Mouse (Mus musculus): ENCODE measurements around the gene Acad11.

Acad11 gene

GRCm38 (mm10) chr9:104063244-104063961 is at the start of gene Acad11:
TSS of gene Acad11 (plus strand) at chr9:104063377.
- peak; percentile 91 for DNase-seq (ENCODE audit: low read depth, low spot score)

- no peak for DNase-seq (ENCODE audit: low read depth, low spot score)
Observed at GRCm38 (mm10) chr9:104014526-104014925, 48.7 kb upstream of the Acad11 start.

GRCm38 (mm10) chr9:104021026-104021425 is 42.2 kb upstream of the Acad11 start:
- DNase-seq (ENCODE audit: low read depth, low spot score) = no peak

- DNase-seq (ENCODE audit: low read depth, low spot score) = no peak
Observed at GRCm38 (mm10) chr9:104027186-104027585, 36.0 kb upstream of the Acad11 start.

GRCm38 (mm10) chr9:104029861-104030260 is 33.3 kb upstream of the Acad11 start:
- no peak for DNase-seq (ENCODE audit: low read depth, low spot score)

GRCm38 (mm10) chr9:104034231-104034630 is 28.9 kb upstream of the Acad11 start:
- DNase-seq (ENCODE audit: low read depth, low spot score) = no peak

- DNase-seq (ENCODE audit: low read depth, low spot score) = no peak
Observed at GRCm38 (mm10) chr9:104034718-104035117, 28.5 kb upstream of the Acad11 start.

- peak; percentile 94 for DNase-seq (ENCODE audit: low read depth, low spot score)
Observed at GRCm38 (mm10) chr9:104035261-104036015, 27.7 kb upstream of the Acad11 start.

GRCm38 (mm10) chr9:104038266-104038665 is 24.9 kb upstream of the Acad11 start:
- peak; percentile 25 for DNase-seq (ENCODE audit: low read depth, low spot score)

- peak; percentile 55 for DNase-seq (ENCODE audit: low read depth, low spot score)
Observed at GRCm38 (mm10) chr9:104039031-104039695, 24.0 kb upstream of the Acad11 start.

- no peak for DNase-seq (ENCODE audit: low read depth, low spot score)
Observed at GRCm38 (mm10) chr9:104039742-104040141, 23.4 kb upstream of the Acad11 start.

GRCm38 (mm10) chr9:104040362-104040761 is 22.8 kb upstream of the Acad11 start, which contains the start of gene Gm28305:
TSS of gene Gm28305 (plus strand) at chr9:104040662.
- DNase-seq (ENCODE audit: low read depth, low spot score) = no peak

GRCm38 (mm10) chr9:104043676-104044075 is 19.5 kb upstream of the Acad11 start:
- no peak for DNase-seq (ENCODE audit: low read depth, low spot score)

- DNase-seq (ENCODE audit: low read depth, low spot score) = no peak
Observed at GRCm38 (mm10) chr9:104051028-104051427, 12.1 kb upstream of the Acad11 start.

GRCm38 (mm10) chr9:104062430-104063243 is 540 bp upstream of the Acad11 start, which contains the start of gene Uba5:
TSS of gene Uba5 (minus strand) at chr9:104063134.
- no peak for DNase-seq (ENCODE audit: low read depth, low spot score)

- DNase-seq (ENCODE audit: low read depth, low spot score) = no peak
Observed at GRCm38 (mm10) chr9:104064571-104064970, 1.4 kb downstream of the Acad11 start.

GRCm38 (mm10) chr9:104070241-104070640 is 7.1 kb downstream of the Acad11 start:
- no peak for DNase-seq (ENCODE audit: low read depth, low spot score)

- no peak for DNase-seq (ENCODE audit: low read depth, low spot score)
Observed at GRCm38 (mm10) chr9:104070863-104071604, 7.9 kb downstream of the Acad11 start.

- DNase-seq (ENCODE audit: low read depth, low spot score) = peak; percentile 55
Observed at GRCm38 (mm10) chr9:104075808-104076207, 12.6 kb downstream of the Acad11 start.

GRCm38 (mm10) chr9:104078780-104079179 is 15.6 kb downstream of the Acad11 start:
- no peak for DNase-seq (ENCODE audit: low read depth, low spot score)

- DNase-seq (ENCODE audit: low read depth, low spot score) = peak; percentile 66
Observed at GRCm38 (mm10) chr9:104079379-104079778, 16.2 kb downstream of the Acad11 start.

Data from ES-CJ7 (cell line).